Mouse (Mus musculus): Measurements from ENCODE around the gene Pdk2.

GRCm38 (mm10) chr11:94988780-94989561 lies 52.2 kb downstream of the Pdk2 start:
- TF ChIP-seq EP300 (optimal IDR thresholded peaks at IDR 0.05), result no peak
- no peak for TF ChIP-seq CTCF (IDR thresholded peaks at IDR 0.05; ENCODE audit: low read depth)

All from stomach, postnatal 0 days (tissue).